Mouse (Mus musculus) 416B (cell line): Measurements from ENCODE around the gene Olfr933.

Experiments used
- DNase-seq: peaks from one replicate; pipeline ENCODE4 v3.0.0; 2011; ENCODE audit warnings: low read depth

The Olfr933 gene

DNA sequence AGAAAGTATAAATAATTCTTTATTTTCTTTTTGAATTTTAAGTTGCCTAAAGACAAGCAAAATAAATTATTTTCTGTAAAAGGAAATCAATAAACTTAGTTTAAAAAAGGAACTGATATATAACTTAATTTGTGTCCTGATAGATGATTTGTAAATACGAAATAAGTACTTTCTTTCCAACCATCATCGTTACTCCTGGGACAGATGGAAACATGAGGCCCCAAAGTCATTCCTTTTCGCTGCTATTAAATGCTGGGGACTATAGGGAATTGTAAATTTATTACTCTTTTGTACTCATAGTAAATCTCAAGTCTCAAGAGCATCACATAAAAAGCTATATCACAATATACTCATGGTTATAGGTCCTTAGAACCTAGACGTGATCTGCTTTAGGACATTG is at the start of gene Olfr933:
TSS of gene Olfr933 (plus strand) at position 301 of the 400 bp plus-strand sequence.
- DNase-seq, result no peak

DNA sequence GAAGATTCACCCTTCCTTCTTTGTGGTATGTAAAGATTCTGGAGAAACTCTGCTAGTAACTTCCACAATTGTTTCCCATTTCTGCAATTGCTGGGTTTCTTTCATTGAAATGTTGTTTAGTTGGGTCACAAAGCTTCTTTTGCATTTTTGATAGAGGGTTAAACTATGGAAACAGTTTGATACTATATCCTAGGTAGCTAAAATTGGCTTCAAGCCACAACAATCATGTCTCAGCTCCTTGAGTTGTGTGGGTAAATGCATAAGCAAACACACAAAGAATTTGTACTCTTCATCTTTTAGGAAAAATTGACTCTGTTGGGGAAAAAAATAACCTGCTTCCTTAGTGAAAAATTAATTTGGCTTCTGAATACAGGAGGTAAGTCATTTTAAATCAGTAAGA is 42.6 kb upstream of the Olfr933 start, which contains the start of gene Olfr930:
TSS of gene Olfr930 (plus strand) at position 301 of the 400 bp plus-strand sequence.
- no peak for DNase-seq

- no peak for DNase-seq
Observed at GRCm38 (mm10) chr9:38953401-38954123, 18.6 kb upstream of the Olfr933 start.

- peak; percentile 59 for DNase-seq
Observed at GRCm38 (mm10) chr9:38954124-38954416, 18.0 kb upstream of the Olfr933 start.

DNA sequence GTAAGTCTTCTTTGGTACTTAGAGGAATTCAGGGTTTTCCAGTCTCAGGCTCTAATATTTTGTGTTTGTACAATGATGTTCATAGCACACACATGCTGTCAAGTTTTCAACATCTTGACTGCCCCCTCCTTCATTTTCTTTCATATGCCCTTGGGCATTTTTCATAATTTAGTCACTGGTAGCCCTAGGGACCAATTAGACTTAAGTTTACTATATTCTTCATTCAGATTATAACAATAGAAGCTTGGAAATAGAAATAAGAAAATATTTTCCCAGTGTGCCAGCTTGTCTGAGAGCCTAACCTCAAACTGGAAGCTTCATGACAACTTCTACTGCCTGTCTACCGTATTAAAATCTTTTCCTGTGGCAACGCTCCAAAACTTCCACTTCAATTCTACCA is 16.1 kb downstream of the Olfr933 start, which contains the start of gene Olfr934:
TSS of gene Olfr934 (minus strand) at position 101 of the 400 bp plus-strand sequence.
- DNase-seq, result no peak

DNA sequence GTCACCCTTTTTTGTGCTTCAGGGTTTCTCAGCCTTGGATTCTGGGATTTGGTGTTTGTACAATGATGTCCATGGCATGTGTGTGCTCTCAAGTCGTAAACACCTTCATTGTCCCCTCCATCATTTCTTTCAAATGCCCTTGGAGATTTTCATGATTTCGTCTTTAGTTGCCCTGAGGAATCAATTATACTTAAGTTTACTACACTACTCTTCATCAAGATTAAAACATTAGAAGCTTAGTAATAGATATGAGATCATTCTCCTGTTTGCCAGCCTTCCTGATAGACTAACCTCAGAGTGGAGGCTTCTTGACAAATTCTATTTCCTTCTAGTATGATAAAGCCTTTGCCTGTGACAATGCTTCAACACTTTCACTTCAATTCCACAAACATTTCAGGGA is 27.5 kb downstream of the Olfr933 start, which contains the start of gene Olfr935:
TSS of gene Olfr935 (minus strand) at position 101 of the 400 bp plus-strand sequence.
- DNase-seq, result no peak

DNA sequence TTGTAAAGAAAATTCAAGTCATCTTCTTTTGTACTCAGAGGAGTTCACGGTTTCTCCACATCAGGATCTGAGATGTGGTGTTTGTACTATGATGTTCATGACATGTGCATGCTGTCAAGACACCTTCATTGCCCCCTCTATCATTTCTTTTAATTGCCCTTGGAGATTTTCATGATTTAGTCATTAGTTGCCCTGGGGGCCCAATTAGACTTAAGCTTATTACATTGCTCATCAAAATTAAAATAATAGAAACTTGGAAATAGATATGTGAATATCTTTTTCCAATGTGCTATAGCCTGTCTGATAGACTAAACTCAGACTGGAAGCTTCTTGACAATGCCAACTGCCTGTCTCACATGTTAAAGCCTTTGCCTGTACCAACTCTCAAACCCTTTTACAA is 51.2 kb downstream of the Olfr933 start, which contains the start of gene Olfr146:
TSS of gene Olfr146 (minus strand) at position 101 of the 400 bp plus-strand sequence.
- no peak for DNase-seq
